Mouse (Mus musculus): ENCODE data around the gene Zfp14. TPM values are rescaled to one million over a fixed set of nuclear protein-coding genes. Genes with fewer than 3 reads are reported as not detected.

The Zfp14 gene
- polyA plus RNA-seq, 1 experiment from 2014 or later, result 4.6 TPM

DNA sequence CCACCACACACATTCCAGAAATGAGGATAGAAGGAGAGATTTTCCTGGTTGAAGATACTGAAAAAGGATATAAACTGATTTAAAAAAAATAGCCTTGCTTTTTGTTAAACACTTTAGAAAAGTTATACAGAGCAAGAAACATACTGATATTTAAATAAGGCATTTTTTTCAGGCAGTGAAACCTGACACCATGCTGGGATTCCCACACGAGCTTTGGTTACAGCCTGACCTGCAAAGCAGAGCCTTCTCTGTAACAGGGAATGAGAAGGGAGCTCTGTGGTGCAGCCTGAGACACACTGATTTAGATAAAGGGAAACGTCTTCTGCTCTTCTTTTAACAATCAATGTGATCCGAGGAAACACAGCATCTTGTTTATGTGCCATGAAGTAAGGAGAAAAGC lies 2.4 kb upstream of the Zfp14 start:
- H3K27me3 ChIP-seq (ENCODE audit: control insufficient read depth, insufficient read depth, low read length), result no peaks in the 10 kb centered on the region
- no peaks in the 10 kb centered on the region for H3K4me1 ChIP-seq (ENCODE audit: control insufficient read depth, insufficient read depth, low read length)
- no peak overlapping the region for H3K9ac ChIP-seq (replicated peaks; ENCODE audit: low read length)
- ATAC-seq (replicated peaks; ENCODE audit: insufficient number of reproducible peaks, low FRiP score, low TSS enrichment, low read depth), result no peak
- no peak overlapping the region for H3K27ac ChIP-seq (replicated peaks; ENCODE audit: low read depth, low read length)
- WGBS, result 3% methylated on average over 3 of the region's 3 CpGs
- DNase-seq (ENCODE audit: low spot score), result peak; percentile 53
- peaks cover 3% of the 10 kb centered on the region for H3K36me3 ChIP-seq (replicated peaks; ENCODE audit: control insufficient read depth, insufficient read depth, low read depth, low read length)
- no peak overlapping the region for H3K4me3 ChIP-seq (ENCODE audit: low read depth, low read length)
- H3K9me3 ChIP-seq (replicated peaks; ENCODE audit: control insufficient read depth, low read length), result no peaks in the 10 kb centered on the region
- H3K4me2 ChIP-seq (ENCODE audit: low read depth, low read length), result no peak overlapping the region

DNA sequence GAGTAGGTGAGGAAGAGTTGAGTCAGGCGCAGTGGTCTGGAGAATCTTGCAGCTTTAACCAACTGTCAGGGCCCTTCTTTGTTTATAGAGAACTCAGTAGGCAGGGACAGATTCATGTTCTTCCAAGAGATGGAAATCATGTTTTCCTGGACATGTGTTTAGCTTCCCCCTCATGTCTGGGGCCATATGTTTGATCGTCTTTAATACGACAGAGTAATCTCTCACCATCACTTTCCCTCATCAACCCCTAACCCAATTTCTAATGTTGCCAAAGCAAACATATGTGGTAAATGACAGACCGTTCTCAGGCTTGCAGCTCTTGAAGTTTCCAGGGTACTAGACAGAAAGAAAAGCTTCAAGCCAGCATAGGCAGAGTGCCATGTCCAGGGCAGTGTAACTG lies 3.1 kb downstream of the Zfp14 start:
- Histone ChIP-seq H3K4me3 (ENCODE audit: low read depth, low read length) (no peak overlapping the region), H3K4me2 (ENCODE audit: low read depth, low read length) (no peak overlapping the region), H3K27me3 (ENCODE audit: control insufficient read depth, insufficient read depth, low read length) (no peaks in the 10 kb centered on the region), H3K9me3 (replicated peaks; ENCODE audit: control insufficient read depth, low read length) (no peaks in the 10 kb centered on the region), H3K27ac (replicated peaks; ENCODE audit: low read depth, low read length) (no peak overlapping the region), H3K36me3 (replicated peaks; ENCODE audit: control insufficient read depth, insufficient read depth, low read depth, low read length) (no peaks in the 10 kb centered on the region), H3K4me1 (ENCODE audit: control insufficient read depth, insufficient read depth, low read length) (no peaks in the 10 kb centered on the region), H3K9ac (replicated peaks; ENCODE audit: low read length) (no peak overlapping the region)
- ATAC-seq (replicated peaks; ENCODE audit: insufficient number of reproducible peaks, low FRiP score, low TSS enrichment, low read depth) (no peak), DNase-seq (ENCODE audit: low spot score) (no peak)
- 90% methylated on average over 4 of the region's 4 CpGs for WGBS

DNA sequence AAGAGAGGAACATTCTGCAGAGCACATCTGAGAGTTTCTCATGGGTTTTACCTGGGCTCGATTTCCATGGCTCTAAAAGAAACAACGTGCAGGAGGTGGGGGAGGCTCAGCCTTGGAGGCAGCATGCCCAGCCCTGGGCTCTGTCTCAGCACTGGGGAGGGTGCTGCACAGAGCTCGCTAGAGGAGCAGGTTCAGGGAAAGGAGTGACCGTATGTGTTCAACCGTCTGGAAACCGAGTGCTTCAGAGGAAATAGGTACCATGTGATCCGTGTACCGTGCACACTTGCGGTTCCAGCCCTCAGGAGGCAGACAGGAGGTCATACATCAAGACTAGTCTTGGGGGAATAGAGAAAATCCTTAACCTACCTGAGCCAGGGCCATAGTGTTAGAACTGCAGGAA lies 6.8 kb downstream of the Zfp14 start:
- no peak overlapping the region for H3K27ac ChIP-seq (replicated peaks; ENCODE audit: low read depth, low read length)
- WGBS, result 51% methylated on average over 9 of the region's 9 CpGs

DNA sequence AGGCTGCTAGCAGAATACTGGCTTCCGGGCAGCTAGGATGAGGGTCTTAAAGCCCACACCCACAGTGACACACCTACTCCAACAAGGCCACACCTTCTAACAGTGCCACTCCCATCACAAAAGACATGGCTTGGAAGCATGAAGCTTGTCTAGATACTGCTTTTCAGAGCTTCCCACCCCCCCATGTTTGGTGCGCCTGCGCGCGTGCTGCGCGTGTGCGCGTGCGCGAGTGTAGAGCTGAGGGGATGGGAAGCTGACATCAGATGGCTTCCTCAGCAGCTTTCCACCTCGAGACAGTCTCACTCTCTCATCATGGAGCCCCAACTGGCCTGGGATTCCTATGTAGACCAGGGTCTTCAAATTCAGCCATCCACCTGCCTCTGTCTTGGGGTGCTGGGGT lies 16.8 kb downstream of the Zfp14 start:
- Histone ChIP-seq H3K9ac (replicated peaks; ENCODE audit: low read length) (no peak overlapping the region), H3K27me3 (ENCODE audit: control insufficient read depth, insufficient read depth, low read length) (no peaks in the 10 kb centered on the region), H3K4me2 (ENCODE audit: low read depth, low read length) (no peak overlapping the region), H3K9me3 (replicated peaks; ENCODE audit: control insufficient read depth, low read length) (no peaks in the 10 kb centered on the region), H3K4me3 (ENCODE audit: low read depth, low read length) (no peak overlapping the region), H3K4me1 (ENCODE audit: control insufficient read depth, insufficient read depth, low read length) (no peaks in the 10 kb centered on the region), H3K36me3 (replicated peaks; ENCODE audit: control insufficient read depth, insufficient read depth, low read depth, low read length) (peaks cover 7% of the 10 kb centered on the region), H3K27ac (replicated peaks; ENCODE audit: low read depth, low read length) (no peak overlapping the region)
- DNase-seq (ENCODE audit: low spot score) (no peak), ATAC-seq (replicated peaks; ENCODE audit: insufficient number of reproducible peaks, low FRiP score, low TSS enrichment, low read depth) (no peak)
- WGBS, result 95% methylated on average over 12 of the region's 12 CpGs

More for the DNA sequence above, 6.8 kb downstream of the Zfp14 start:
- no peak overlapping the region for H3K9ac ChIP-seq (replicated peaks; ENCODE audit: low read length)
- 0 out of 2 replicates have a peak, but pooled peaks have one; percentile 56 for ATAC-seq (replicated peaks; ENCODE audit: insufficient number of reproducible peaks, low FRiP score, low TSS enrichment, low read depth)
- H3K36me3 ChIP-seq (replicated peaks; ENCODE audit: control insufficient read depth, insufficient read depth, low read depth, low read length), result no peaks in the 10 kb centered on the region
- no peak for DNase-seq (ENCODE audit: low spot score)
- no peaks in the 10 kb centered on the region for H3K9me3 ChIP-seq (replicated peaks; ENCODE audit: control insufficient read depth, low read length)
- H3K4me1 ChIP-seq (ENCODE audit: control insufficient read depth, insufficient read depth, low read length), result no peaks in the 10 kb centered on the region
- H3K27me3 ChIP-seq (ENCODE audit: control insufficient read depth, insufficient read depth, low read length), result no peaks in the 10 kb centered on the region
- no peak overlapping the region for H3K4me2 ChIP-seq (ENCODE audit: low read depth, low read length)
- H3K4me3 ChIP-seq (ENCODE audit: low read depth, low read length), result no peak overlapping the region

DNA sequence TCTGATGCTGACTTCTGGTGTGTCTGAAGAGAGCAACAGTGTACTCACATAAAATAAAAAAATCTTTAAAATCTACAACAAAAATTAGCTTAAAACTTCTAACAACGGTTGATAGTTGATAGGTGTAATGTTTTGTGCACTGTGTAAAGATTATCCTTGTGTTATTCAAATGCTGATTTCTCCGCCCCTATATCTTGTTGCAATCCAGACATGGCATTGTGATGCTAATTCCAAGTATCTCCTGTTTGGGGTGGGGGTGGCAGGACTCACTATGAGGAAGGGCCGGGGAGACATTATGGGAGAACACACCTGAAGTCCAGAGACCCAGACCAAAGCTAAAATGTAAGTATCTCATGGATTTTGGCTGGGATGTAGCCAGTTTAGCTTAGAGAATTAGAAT lies 19.8 kb downstream of the Zfp14 start:
- H3K4me2 ChIP-seq (ENCODE audit: low read depth, low read length), result no peak overlapping the region
- DNase-seq (ENCODE audit: low spot score) (no peak), ATAC-seq (replicated peaks; ENCODE audit: insufficient number of reproducible peaks, low FRiP score, low TSS enrichment, low read depth) (no peak)
- whole genome bisulfite sequencing, result 89% methylated on average over 3 of the region's 3 CpGs
- H3K27ac ChIP-seq (replicated peaks; ENCODE audit: low read depth, low read length), result no peak overlapping the region
- peaks cover 1% of the 10 kb centered on the region; the same call in 1 of the 2 replicates for H3K36me3 ChIP-seq (replicated peaks; ENCODE audit: control insufficient read depth, insufficient read depth, low read depth, low read length)
- no peak overlapping the region for H3K4me3 ChIP-seq (ENCODE audit: low read depth, low read length)
- H3K9me3 ChIP-seq (replicated peaks; ENCODE audit: control insufficient read depth, low read length), result no peaks in the 10 kb centered on the region
- H3K4me1 ChIP-seq (ENCODE audit: control insufficient read depth, insufficient read depth, low read length), result no peaks in the 10 kb centered on the region
- no peak overlapping the region for H3K9ac ChIP-seq (replicated peaks; ENCODE audit: low read length)
- no peaks in the 10 kb centered on the region for H3K27me3 ChIP-seq (ENCODE audit: control insufficient read depth, insufficient read depth, low read length)

DNA sequence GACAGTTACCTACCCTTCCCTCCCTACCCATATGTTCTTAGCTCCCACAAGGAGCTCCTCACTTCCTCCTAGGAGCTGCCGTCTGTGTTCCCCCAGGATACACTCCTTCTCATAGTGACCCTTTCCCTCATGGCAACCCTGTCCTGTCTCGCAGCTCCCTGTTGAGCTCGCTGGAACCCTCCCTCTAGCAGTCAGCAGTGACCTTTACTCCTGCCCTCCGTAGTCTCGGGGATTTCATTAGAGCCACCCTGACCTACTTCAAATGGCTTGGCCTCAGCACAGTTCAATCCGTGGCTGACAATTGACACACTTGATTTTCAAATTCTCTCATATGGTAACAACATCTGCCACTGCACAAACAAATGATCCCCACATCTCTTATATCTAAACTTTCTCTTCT lies 20.5 kb downstream of the Zfp14 start:
- no peak overlapping the region for H3K4me2 ChIP-seq (ENCODE audit: low read depth, low read length)
- no peak for ATAC-seq (replicated peaks; ENCODE audit: insufficient number of reproducible peaks, low FRiP score, low TSS enrichment, low read depth)
- DNase-seq (ENCODE audit: low spot score), result no peak
- no peaks in the 10 kb centered on the region for H3K9me3 ChIP-seq (replicated peaks; ENCODE audit: control insufficient read depth, low read length)
- H3K4me3 ChIP-seq (ENCODE audit: low read depth, low read length), result no peak overlapping the region
- H3K36me3 ChIP-seq (replicated peaks; ENCODE audit: control insufficient read depth, insufficient read depth, low read depth, low read length), result peaks cover 6% of the 10 kb centered on the region; the same call in 1 of the 2 replicates
- no peaks in the 10 kb centered on the region for H3K27me3 ChIP-seq (ENCODE audit: control insufficient read depth, insufficient read depth, low read length)
- 25% methylated on average over 6 of the region's 6 CpGs for WGBS
- H3K9ac ChIP-seq (replicated peaks; ENCODE audit: low read length), result no peak overlapping the region
- H3K4me1 ChIP-seq (ENCODE audit: control insufficient read depth, insufficient read depth, low read length), result no peaks in the 10 kb centered on the region
- H3K27ac ChIP-seq (replicated peaks; ENCODE audit: low read depth, low read length), result no peak overlapping the region

DNA sequence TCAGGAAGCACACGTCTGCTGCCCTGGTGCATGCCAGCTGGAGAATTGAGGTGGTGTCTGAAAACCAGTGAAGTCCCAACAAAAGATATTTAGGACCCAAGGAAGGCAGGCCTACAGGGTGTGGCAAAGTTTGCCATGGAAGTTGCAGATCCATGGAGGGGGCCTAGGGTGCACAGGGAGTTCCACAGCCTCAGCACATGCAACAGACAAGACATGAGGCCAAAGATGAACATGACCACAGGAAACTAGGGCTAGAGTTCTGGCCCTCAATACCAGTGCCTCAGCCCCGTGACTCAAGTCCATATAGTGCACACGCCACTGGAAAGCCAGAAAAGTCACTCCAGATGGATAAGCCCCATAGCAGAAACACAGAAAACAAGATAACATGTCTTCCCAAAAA lies 22.6 kb downstream of the Zfp14 start:
- Histone ChIP-seq H3K9ac (replicated peaks; ENCODE audit: low read length) (no peak overlapping the region), H3K27ac (replicated peaks; ENCODE audit: low read depth, low read length) (no peak overlapping the region), H3K36me3 (replicated peaks; ENCODE audit: control insufficient read depth, insufficient read depth, low read depth, low read length) (peaks cover 8% of the 10 kb centered on the region; the same call in 1 of the 2 replicates), H3K4me3 (ENCODE audit: low read depth, low read length) (no peak overlapping the region), H3K4me1 (ENCODE audit: control insufficient read depth, insufficient read depth, low read length) (no peaks in the 10 kb centered on the region), H3K4me2 (ENCODE audit: low read depth, low read length) (no peak overlapping the region), H3K27me3 (ENCODE audit: control insufficient read depth, insufficient read depth, low read length) (no peaks in the 10 kb centered on the region), H3K9me3 (replicated peaks; ENCODE audit: control insufficient read depth, low read length) (no peaks in the 10 kb centered on the region)
- ATAC-seq (replicated peaks; ENCODE audit: insufficient number of reproducible peaks, low FRiP score, low TSS enrichment, low read depth) (no peak), DNase-seq (ENCODE audit: low spot score) (no peak)
- WGBS, result 87% methylated on average over 3 of the region's 3 CpGs

DNA sequence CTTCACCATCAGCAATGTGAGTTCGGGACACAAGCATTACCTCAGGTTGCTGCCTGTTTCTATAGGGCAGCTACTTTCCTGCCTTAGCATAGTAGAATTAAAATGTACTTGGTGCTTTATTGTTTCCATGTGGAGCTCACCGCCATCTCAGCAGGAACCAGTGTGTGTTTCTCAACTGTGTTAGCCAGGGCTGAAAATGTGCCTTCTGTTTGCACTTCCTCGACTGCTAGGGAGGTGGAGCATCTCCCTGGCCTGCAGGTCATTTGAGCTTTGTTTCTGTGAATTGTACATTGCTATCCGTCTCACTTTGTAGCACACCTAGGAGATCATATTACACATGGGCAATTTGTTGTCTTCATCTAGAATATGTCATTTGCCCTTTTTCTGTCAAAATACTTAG lies 23.8 kb downstream of the Zfp14 start:
- Histone ChIP-seq H3K27ac (replicated peaks; ENCODE audit: low read depth, low read length) (no peak overlapping the region), H3K36me3 (replicated peaks; ENCODE audit: control insufficient read depth, insufficient read depth, low read depth, low read length) (peaks cover 20% of the 10 kb centered on the region), H3K4me3 (ENCODE audit: low read depth, low read length) (no peak overlapping the region), H3K27me3 (ENCODE audit: control insufficient read depth, insufficient read depth, low read length) (no peaks in the 10 kb centered on the region), H3K9me3 (replicated peaks; ENCODE audit: control insufficient read depth, low read length) (no peaks in the 10 kb centered on the region), H3K4me1 (ENCODE audit: control insufficient read depth, insufficient read depth, low read length) (no peaks in the 10 kb centered on the region), H3K4me2 (ENCODE audit: low read depth, low read length) (no peak overlapping the region), H3K9ac (replicated peaks; ENCODE audit: low read length) (no peak overlapping the region)
- 56% methylated on average over 4 of the region's 4 CpGs for WGBS
- DNase-seq (ENCODE audit: low spot score) (no peak), ATAC-seq (replicated peaks; ENCODE audit: insufficient number of reproducible peaks, low FRiP score, low TSS enrichment, low read depth) (no peak)
